Mouse (Mus musculus): ENCODE results near the gene Ube2a.

GRCm38 (mm10) chrX:36873765-36874164, at the start of gene Ube2a, which contains the start of gene C330007P06Rik:
- TF ChIP-seq POLR2A (IDR thresholded peaks at IDR 0.05; ENCODE audit: control insufficient read depth, extremely low read depth, insufficient read depth, low read length, poor library complexity) (no peak), CTCF (IDR thresholded peaks at IDR 0.05; ENCODE audit: borderline replicate concordance, control insufficient read depth, extremely low read depth, insufficient read depth, low read length, poor library complexity) (no peak)

Measured in thymus, adult 2 months (tissue).